Mouse (Mus musculus) gastrocnemius, adult 2 months (tissue): ENCODE data around the gene Cntnap2. TPM values are rescaled to one million over a fixed set of nuclear protein-coding genes. Genes with fewer than 3 reads are reported as not detected.

Experiments
- DNase-seq: peaks from one replicate; pipeline ENCODE4 v3.0.0; 2022
- H3K27ac ChIP-seq: fragments of 200-600 bp; 2 replicates; pipeline ENCODE4 v1.8.1; 2022; ENCODE audit warnings: mild to moderate bottlenecking
- H3K4me3 ChIP-seq: fragments of 200-600 bp; 2 replicates; pipeline ENCODE4 v1.8.1; 2022; ENCODE audit warnings: mild to moderate bottlenecking, moderate library complexity
- CTCF ChIP-seq: fragments of 200-600 bp; IDR thresholded peaks from 2 replicates; pipeline ENCODE4 v1.8.1; 2022; ENCODE audit warnings: antibody characterized with exemption, mild to moderate bottlenecking, moderate library complexity
- intact Hi-C: fragments of 180-260 bp; cut with DNase I; formaldehyde crosslinking; loops from one replicate; pipeline ENCODE4 v1.15.1; 2025
- total RNA-seq, 2 experiments: library from RNA; stranded (reverse); gene quantifications; 2 replicates each; pipeline ENCODE4 v1.2.3; 2021

Cntnap2 gene
- total RNA-seq, 2 experiments from 2014 or later: 4.8 to 5.7 TPM

DNA sequence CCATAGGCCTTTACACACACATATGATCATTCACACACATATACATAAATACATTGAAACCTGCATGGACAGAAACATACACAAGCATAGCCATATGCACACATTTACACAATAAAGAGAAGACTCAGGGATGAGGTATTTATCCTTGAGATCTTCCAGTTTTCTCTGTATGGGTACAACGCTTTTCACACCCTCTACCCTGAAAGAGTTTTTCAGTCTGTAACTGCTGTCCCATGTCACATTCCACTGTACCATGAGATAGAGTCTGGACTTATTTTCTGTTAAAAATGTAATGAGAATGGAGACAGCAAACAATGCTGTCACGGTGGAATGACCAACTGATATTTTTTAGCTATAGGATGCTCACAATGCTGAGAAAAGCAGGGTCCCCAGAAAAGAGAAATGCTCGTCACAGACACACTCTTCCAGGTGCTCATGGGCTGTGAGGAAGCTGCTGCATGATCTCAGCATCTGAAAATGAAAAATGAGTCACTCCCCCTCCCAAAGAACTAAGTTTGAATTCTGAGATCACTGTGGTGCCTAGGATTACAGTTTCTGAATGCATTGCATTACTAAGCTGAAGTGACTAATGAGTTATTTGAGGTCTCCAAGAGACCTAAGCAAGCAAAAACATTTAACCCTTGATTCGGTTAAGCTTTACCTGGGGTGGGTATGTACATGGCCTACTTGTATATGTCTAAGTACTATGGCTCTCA is 782.6 kb downstream of the Cntnap2 start:
- TF ChIP-seq CTCF: no peak
- intact Hi-C loops: no loop called here
- DNase-seq: no peak
- no peak overlapping the region for H3K27ac ChIP-seq
- no peak overlapping the region for H3K4me3 ChIP-seq

GRCm38 (mm10) chr6:45843736-45844135 is 784.6 kb downstream of the Cntnap2 start:
- Histone ChIP-seq H3K4me3 (no peak overlapping the region), H3K27ac (no peak overlapping the region)
- intact Hi-C loops: no loop called here
- no peak for TF ChIP-seq CTCF
- DNase-seq: no peak

DNA sequence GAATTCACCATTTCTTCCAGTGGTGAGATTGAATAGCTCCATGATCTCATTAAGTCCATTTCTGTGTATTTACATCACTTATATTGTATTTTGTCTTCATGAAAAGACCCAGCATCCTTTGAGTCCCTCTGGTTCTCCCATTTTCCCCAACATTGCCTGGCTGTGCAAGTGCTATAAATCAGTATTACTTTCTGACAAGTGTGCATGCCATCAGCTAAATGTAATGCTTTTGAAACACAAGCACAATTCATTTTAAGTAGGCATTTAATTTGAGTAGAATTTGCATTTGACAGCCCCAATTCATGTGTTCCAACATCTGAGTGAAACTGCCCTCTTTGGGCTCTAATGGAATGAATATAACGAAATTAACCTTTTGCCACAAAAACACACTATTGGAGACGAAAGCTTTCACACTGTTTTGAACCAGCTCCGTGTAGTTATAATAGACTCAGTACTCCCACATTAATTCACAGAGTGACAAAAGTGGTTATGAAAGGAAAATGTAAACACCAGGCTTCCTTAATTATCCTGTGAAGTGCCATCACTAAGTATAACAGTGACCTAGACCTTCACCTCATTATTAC is 812.3 kb downstream of the Cntnap2 start:
- Histone ChIP-seq H3K4me3 (no peak overlapping the region), H3K27ac (no peak overlapping the region)
- no peak for DNase-seq
- no peak for TF ChIP-seq CTCF
- intact Hi-C loops: no loop called here

DNA sequence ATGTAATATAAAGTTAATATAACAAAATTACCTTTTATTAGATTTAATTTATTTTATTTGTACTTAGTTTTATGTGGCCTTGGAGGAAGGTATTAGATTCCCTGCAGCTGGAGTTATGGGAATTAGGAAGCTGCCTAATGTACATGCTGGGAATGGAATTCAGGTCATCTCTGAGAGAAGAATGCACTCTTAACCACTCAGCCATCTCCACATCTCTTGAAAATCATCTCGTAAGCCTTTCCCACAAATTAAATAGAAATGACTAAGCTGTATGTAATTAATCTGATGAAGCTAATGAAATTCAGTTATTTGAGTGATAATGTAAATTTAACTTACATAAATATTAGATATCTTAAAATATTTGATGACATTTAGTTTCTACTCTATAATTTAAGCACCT is 826.3 kb downstream of the Cntnap2 start:
- no peak for TF ChIP-seq CTCF
- no peak for DNase-seq
- intact Hi-C loops: no loop called here
- Histone ChIP-seq H3K27ac (no peak overlapping the region), H3K4me3 (no peak overlapping the region)

- intact Hi-C loops: no loop called here
- Histone ChIP-seq H3K4me3 (no peak overlapping the region), H3K27ac (no peak overlapping the region)
- TF ChIP-seq CTCF: no peak
- DNase-seq: no peak
Observed at GRCm38 (mm10) chr6:45887901-45888300, 828.7 kb downstream of the Cntnap2 start.

DNA sequence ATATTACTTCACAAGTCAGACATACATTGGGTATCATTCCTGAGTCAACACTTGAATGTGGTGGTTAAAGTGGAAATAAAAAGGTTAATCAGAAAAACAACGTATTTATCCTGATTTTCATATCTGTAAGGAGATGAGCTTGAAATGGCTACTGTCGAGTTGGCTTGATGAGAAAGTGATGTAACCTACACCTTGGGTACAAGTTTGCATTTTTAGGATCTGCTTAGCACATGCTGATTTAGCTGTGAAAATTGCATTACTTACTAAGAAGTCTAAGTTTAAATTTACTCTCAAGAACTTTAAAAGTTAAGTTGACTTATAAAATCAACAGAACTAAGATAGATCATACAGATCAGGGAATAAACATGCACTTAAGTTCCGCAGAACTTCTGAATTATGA is 879.1 kb downstream of the Cntnap2 start:
- no peak for TF ChIP-seq CTCF
- Histone ChIP-seq H3K4me3 (no peak overlapping the region), H3K27ac (no peak overlapping the region)
- intact Hi-C loops: no loop called here
- DNase-seq: no peak

GRCm38 (mm10) chr6:45938775-45939174 is 879.6 kb downstream of the Cntnap2 start:
- Histone ChIP-seq H3K4me3 (no peak overlapping the region), H3K27ac (no peak overlapping the region)
- DNase-seq: no peak
- TF ChIP-seq CTCF: no peak
- intact Hi-C loops: no loop called here

DNA sequence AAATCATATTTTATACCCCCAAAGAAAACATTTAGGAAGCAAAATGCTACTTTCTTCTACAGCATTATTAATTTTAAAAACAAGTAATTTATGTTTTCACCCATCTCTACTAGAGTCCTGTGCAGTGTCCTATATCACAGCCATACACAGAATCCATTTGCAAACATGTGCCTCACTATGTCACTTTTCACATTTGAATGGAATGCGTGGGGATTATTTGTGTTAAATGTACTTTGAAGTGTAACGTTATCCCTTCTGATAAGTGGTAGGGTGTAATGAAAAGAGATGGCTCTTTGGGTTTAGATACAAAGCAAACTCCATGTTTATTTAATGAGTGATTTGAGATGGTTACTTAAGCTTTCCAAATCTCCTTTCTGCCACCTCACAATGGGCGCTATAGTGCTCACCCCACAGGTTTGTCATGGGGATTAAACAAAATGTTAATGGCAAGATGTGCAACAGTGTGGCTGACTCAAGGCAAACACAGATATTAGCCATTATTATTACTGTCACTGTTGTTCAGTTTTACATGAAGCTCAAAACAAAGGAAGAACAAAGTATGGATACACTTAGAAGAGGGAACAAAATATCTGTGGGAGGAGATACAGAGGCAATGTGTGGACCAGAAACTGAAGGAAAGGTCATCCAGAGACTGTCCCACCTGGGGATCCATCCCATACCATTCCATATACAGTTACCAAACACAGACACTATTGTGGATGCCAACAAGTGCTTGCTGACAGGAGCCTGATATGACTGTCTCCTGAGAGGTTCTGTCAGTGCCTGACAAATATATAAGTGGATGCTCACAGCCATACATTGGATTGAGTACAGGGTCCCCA is 886.2 kb downstream of the Cntnap2 start:
- DNase-seq: no peak
- H3K27ac ChIP-seq: no peak overlapping the region
- no peak overlapping the region for H3K4me3 ChIP-seq
- intact Hi-C loops: no loop called here
- TF ChIP-seq CTCF: no peak

DNA sequence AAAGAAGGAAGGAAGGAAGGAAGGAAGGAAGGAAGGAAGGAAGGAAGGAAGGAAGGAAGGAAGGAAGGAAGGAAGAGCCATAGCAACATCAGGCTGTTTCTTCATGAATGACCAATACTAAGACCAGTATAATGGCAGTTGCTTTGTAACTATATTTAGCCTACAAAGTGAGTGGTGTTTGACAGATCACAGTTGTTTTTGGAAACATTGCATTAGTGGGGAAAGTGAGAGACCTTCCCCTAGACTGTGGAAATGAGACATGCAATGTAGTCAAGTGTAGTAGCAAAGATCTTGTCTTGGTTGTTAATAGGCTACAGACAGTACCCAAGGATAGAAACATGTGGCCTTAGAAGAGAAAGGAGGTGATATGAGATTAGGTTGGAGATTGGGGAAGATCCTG is 895.6 kb downstream of the Cntnap2 start:
- no peak for TF ChIP-seq CTCF
- no peak overlapping the region for H3K4me3 ChIP-seq
- no peak for DNase-seq
- intact Hi-C loops: no loop called here
- H3K27ac ChIP-seq: no peak overlapping the region

DNA sequence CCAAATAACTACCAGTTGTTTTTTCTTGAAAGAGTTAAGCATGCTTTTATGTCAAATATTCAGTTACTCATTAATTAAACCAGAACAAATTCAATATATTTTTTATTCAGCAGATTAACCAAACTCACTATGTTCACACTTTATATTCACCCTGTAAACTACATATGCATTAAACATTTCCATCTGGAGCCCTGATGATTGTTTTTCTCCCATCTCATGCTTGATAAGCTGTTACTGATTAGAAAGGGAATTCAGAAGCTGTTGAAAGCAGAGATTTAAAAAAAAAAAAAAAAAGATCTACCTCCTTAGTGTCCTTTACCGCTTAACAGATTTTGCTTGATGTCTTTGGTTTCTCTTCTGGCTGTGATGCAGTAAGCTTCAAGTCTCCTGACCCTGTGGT is 905.3 kb downstream of the Cntnap2 start:
- Histone ChIP-seq H3K27ac (no peak overlapping the region), H3K4me3 (no peak overlapping the region)
- DNase-seq: no peak
- TF ChIP-seq CTCF: no peak
- intact Hi-C loops: no loop called here

- DNase-seq: no peak
- intact Hi-C loops: no loop called here
- H3K27ac ChIP-seq: no peak overlapping the region
- no peak overlapping the region for H3K4me3 ChIP-seq
- TF ChIP-seq CTCF: no peak
Observed at GRCm38 (mm10) chr6:45974471-45975154, 915.5 kb downstream of the Cntnap2 start.

DNA sequence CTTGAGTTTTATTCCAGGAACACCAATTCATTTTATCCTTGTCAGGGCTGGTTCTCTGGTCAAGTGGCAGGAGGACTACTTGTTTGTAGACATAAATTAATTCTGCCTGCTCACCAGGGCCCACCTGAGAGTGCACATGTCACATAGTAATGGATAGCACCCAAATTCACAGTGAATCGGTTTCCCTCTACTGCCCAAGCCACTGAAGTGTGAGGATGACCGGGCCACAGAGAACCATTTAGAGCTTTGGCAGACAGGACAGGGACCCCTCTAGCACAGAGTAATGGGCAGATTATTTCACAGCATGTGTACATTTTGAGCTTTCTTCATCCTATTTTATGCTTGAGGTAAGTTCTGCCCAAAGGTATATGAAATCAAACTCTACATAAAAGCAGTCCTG is 920.0 kb downstream of the Cntnap2 start:
- Histone ChIP-seq H3K4me3 (no peak overlapping the region), H3K27ac (no peak overlapping the region)
- TF ChIP-seq CTCF: no peak
- intact Hi-C loops: no loop called here
- DNase-seq: no peak

- no peak for DNase-seq
- H3K27ac ChIP-seq: no peak overlapping the region
- intact Hi-C loops: no loop called here
- no peak overlapping the region for H3K4me3 ChIP-seq
- TF ChIP-seq CTCF: no peak
Observed at GRCm38 (mm10) chr6:45988051-45988450, 928.9 kb downstream of the Cntnap2 start.
